Mouse (Mus musculus) hindbrain, embryonic 14.5 days (tissue): ENCODE data around the gene Rps27. TPM values are rescaled to one million over a fixed set of nuclear protein-coding genes. Genes with fewer than 3 reads are reported as not detected.

Experiments
- ATAC-seq: fragments of 200-750 bp; cut with Nextera tagmentation; 2 replicates; pipeline ENCODE4 v1.8.0; 2017; ENCODE audit warnings: moderate number of reproducible peaks, mild to moderate bottlenecking, moderate TSS enrichment, moderate library complexity; ENCODE audit not compliant: low FRiP score
- DNase-seq: peaks from one replicate; pipeline ENCODE4 v3.0.0-alpha.2; 2015; ENCODE audit warnings: low spot score
- H3K27ac ChIP-seq: fragments of 300-500 bp; sonication (generic); 2 replicates; pipeline ENCODE4 v1.5.1; 2014; ENCODE audit warnings: mild to moderate bottlenecking, moderate library complexity
- H3K27me3 ChIP-seq: fragments of 300-500 bp; sonication (generic); 2 replicates; pipeline ENCODE4 v1.6.1; 2014; ENCODE audit warnings: mild to moderate bottlenecking, low read length, mixed read lengths; ENCODE audit not compliant: control insufficient read depth, insufficient read depth
- H3K36me3 ChIP-seq: fragments of 300-500 bp; sonication (generic); replicated peaks from 2 replicates; pipeline ENCODE4 v1.6.1; 2014; ENCODE audit not compliant: control insufficient read depth, insufficient read depth
- H3K4me1 ChIP-seq: fragments of 300-500 bp; sonication (generic); replicated peaks from 2 replicates; pipeline ENCODE4 v1.6.1; 2014; ENCODE audit warnings: antibody characterized with exemption, low read length, mixed read lengths; ENCODE audit not compliant: control insufficient read depth, insufficient read depth
- H3K4me2 ChIP-seq: fragments of 300-500 bp; sonication (generic); replicated peaks from 2 replicates; pipeline ENCODE4 v1.6.1; 2014; ENCODE audit warnings: mild to moderate bottlenecking, moderate library complexity
- H3K4me3 ChIP-seq: fragments of 300-500 bp; sonication (generic); replicated peaks from 2 replicates; pipeline ENCODE4 v1.5.1; 2014; ENCODE audit warnings: mild to moderate bottlenecking, low read length
- H3K9ac ChIP-seq: fragments of 300-500 bp; sonication (generic); 2 replicates; pipeline ENCODE4 v1.6.1; 2014
- H3K9me3 ChIP-seq: fragments of 300-500 bp; sonication (generic); 2 replicates; pipeline ENCODE4 v1.6.1; 2016; ENCODE audit warnings: low read length; ENCODE audit not compliant: control insufficient read depth
- WGBS: fragments of 180-500 bp; shearing (Covaris S2); extraction: QIAGEN DNeasy Blood & Tissue Kit; methylation state at CpG from one replicate; pipeline ENCODE4 v1.1.7; 2014; 5-methylcytosine and 5-hydroxymethylcytosine counted together
- polyA plus RNA-seq: library from polyadenylated mRNA; unstranded; fragments of >200 nt; fragmentation: Nextera tagmentation; extraction: Ambion mirVana; gene quantifications from 2 replicates; pipeline ENCODE4 v1.2.1, GENCODE M21; 2014

Rps27 gene
- polyA plus RNA-seq, 1 experiment from 2014 or later: 1,154 TPM

DNA sequence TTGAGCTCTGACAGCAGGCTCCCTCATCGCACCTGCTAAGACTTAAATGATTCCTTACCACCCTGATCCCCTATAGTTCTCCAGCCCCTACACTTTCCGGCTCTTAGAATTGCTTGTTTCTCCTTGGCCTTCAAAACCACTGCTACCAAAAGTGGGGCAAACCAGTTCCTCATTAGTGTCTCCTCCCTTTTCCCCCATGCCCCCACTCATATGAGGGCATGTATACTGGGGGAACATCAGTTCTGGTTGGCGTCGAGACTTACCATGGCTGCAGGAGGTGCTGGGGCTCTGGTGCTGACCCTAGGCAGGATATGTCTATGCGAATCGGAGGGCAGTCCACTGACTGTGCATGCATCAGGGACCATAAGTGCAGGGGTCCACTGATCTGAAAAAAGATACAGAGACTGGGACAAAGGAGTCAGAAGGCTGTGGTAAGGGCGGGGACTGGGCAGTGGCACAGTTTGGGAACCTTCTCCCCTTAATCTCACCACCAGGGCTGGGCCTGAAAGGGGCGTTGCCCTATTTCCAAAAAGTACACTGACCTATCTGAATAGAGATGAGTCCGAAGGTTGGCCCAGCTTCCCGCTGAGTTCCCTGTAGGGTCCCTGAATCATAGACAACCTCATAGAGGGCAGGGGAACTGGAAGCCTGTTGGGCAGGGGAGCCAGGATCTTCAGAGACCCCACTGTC lies 28.4 kb upstream of the Rps27 start:
- no peak overlapping the region for H3K4me3 ChIP-seq
- no peak overlapping the region for H3K9ac ChIP-seq
- H3K27me3 ChIP-seq: no peaks in the 10 kb centered on the region
- no peaks in the 10 kb centered on the region for H3K9me3 ChIP-seq
- H3K27ac ChIP-seq: no peak overlapping the region
- peaks cover 3% of the 10 kb centered on the region; the same call in 1 of the 2 replicates for H3K36me3 ChIP-seq
- H3K4me2 ChIP-seq: no peak overlapping the region
- peaks cover 13% of the 10 kb centered on the region for H3K4me1 ChIP-seq
- 90% methylated on average over 10 of the region's 10 CpGs for WGBS
- DNase-seq (no peak), ATAC-seq (no peak)

DNA sequence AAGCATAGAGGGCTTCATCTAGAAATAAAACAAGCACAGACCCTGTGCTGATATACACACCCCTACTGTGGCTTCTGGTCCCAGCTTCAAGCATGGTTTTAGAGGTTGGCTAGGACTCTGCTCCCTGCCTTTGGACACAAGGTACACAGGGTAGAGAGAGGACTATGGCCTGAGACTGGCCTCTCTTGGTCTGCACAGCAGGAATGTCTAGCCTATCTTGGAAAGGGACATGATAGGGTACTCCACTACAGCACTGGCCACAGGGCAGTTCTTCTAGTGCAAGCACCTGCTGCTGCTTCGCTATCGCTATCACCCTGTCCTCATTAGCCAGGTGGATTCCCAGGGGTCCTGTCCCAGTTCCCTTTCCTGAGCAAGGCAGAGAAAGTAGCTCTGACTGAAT lies 27.8 kb upstream of the Rps27 start:
- H3K4me2 ChIP-seq: no peak overlapping the region
- ATAC-seq (no peak), DNase-seq (no peak)
- no peaks in the 10 kb centered on the region for H3K9me3 ChIP-seq
- peaks cover 13% of the 10 kb centered on the region for H3K4me1 ChIP-seq
- H3K9ac ChIP-seq: no peak overlapping the region
- no peak overlapping the region for H3K4me3 ChIP-seq
- no peak overlapping the region for H3K27ac ChIP-seq
- no peaks in the 10 kb centered on the region for H3K27me3 ChIP-seq
- peaks cover 9% of the 10 kb centered on the region for H3K36me3 ChIP-seq
- WGBS: 74% methylated on average over 2 of the region's 2 CpGs

DNA sequence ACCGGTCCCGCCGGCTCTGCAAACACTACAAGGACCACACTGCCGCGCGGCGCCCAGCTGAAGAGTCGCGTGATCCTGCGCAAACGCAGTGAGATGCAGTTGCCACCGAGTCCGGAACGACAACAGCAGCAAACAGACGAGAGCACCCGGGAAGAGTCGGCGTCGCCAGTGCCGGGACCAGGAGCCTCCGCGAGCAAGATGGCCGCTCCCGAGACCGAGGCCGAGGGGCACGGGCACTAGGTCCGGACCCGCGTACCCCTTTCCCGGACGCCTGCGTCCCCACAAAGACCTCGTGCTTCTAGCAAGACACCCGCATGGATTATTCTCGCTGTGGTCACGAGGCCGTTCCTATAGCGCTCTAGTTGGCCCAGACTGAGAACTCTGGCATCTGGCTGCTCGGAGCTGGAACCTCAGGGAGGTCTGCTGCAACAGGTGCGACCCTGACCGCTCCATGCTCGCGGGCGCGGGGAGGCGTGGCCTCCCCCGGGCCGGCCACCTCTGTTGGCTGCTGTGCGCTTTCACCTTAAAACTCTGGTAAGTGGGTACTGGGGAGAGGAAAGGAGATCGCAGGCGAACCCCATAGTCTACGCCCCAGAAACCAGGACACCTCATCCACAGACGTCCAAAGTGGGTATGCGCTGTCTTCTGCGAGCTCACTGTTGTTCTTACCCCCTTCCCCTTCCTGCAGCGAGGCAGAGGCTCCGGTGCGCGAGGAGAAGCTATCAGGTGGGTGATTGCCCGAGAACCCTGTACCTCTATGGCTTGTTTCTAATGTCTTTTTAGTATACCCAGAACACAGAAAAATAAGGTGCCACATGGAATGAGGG lies 18.3 kb upstream of the Rps27 start, which contains the start of gene Jtb:
TSS of gene Jtb (plus strand) at position 91 of the 827 bp plus-strand sequence.
- H3K9me3 ChIP-seq: no peaks in the 10 kb centered on the region
- H3K4me1 ChIP-seq: peaks cover 11% of the 10 kb centered on the region
- no peaks in the 10 kb centered on the region for H3K27me3 ChIP-seq
- WGBS: under 1% methylated on average over 61 of the region's 61 CpGs
- peaks cover 30% of the 10 kb centered on the region for H3K36me3 ChIP-seq
- H3K27ac ChIP-seq: peak within 1 kb of the TSS; percentile 82
- peak within 1 kb of the TSS; percentile 63 for H3K4me3 ChIP-seq
- peak; percentile 98 for ATAC-seq
- H3K9ac ChIP-seq: peak within 1 kb of the TSS; percentile 70
- peak; percentile 94 for DNase-seq
- peak within 1 kb of the TSS; percentile 83 for H3K4me2 ChIP-seq

DNA sequence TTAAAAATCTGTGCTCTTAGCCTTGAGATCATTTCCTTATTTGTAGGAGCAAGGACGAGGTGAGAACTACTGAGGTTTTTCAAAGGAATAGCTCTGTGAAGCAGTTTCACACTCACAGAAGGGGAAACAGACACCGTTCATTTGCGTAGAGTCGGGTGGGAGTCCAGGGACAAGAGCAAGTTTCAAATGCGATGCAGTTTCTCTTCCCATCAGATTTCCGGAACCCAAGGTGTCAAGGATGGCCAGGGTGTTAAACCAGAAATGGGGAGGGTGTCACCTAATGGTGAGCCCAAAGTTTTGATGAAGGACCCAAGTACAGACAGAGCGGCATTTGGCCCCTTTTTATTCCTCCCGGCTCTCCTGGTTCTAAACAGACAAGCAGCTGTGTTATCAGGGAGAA lies 17.6 kb upstream of the Rps27 start:
- Histone ChIP-seq H3K4me1 (peaks cover 11% of the 10 kb centered on the region), H3K4me2 (peak overlapping the region; percentile 83), H3K4me3 (peak overlapping the region; percentile 63), H3K27me3 (no peaks in the 10 kb centered on the region), H3K9ac (peak overlapping the region; percentile 70), H3K9me3 (no peaks in the 10 kb centered on the region), H3K27ac (peak overlapping the region; percentile 82), H3K36me3 (peaks cover 24% of the 10 kb centered on the region)
- WGBS: 19% methylated on average over 8 of the region's 8 CpGs
- DNase-seq (no peak), ATAC-seq (peak; percentile 2; the same call in 1 of the 2 replicates)

DNA sequence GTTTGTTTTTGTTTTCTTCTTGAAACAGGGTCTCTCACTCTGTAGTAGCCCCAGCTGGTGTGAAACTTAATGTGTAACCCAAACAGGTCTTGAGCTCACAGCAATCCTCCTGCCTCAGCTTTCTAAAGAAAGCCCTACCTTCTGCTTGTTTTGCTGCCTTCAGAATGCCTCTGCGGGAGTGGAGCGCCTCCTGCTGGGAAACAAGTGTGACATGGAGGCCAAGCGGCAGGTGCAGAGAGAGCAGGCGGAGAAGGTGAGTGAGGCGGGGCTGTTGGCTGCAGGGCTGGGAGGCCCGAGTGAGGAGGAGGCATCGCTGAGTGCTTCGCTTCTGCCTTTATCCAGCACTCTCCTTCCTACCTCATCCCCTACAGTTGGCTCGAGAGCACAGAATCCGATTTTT lies 10.9 kb upstream of the Rps27 start:
- Histone ChIP-seq H3K27me3 (no peaks in the 10 kb centered on the region), H3K4me1 (peaks cover 6% of the 10 kb centered on the region; the same call in 1 of the 2 replicates), H3K4me2 (no peak overlapping the region), H3K9me3 (no peaks in the 10 kb centered on the region), H3K4me3 (no peak overlapping the region), H3K36me3 (0 out of 2 replicates have a peak, but pooled peaks cover 6% of the 10 kb centered on the region), H3K9ac (no peak overlapping the region), H3K27ac (no peak overlapping the region)
- ATAC-seq (no peak), DNase-seq (no peak)
- 74% methylated on average over 10 of the region's 10 CpGs for WGBS

DNA sequence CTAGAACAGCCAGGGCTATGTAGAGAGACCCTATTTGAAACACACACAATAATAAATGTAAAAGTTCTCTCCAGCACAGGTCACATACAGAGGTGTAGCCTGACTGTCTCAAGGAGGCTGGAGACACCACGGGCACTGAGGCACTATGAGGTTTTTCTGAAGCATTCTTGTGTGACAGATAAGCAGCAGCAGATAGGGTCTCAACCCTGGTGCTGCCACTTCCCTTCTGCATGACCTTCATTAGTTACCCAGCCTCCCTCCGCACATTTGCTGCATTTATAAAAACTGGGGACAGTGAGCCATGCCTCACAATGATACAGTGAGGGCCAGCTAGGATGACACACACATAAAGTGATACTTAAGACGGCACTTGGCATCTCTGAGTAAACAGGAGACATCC lies 9.5 kb upstream of the Rps27 start:
- no peak overlapping the region for H3K9ac ChIP-seq
- H3K4me3 ChIP-seq: no peak overlapping the region
- WGBS: 87% methylated on average over 3 of the region's 3 CpGs
- DNase-seq: no peak
- H3K4me2 ChIP-seq: no peak overlapping the region
- ATAC-seq: no peak
- H3K9me3 ChIP-seq: no peaks in the 10 kb centered on the region
- H3K4me1 ChIP-seq: peaks cover 6% of the 10 kb centered on the region; the same call in 1 of the 2 replicates
- H3K27me3 ChIP-seq: no peaks in the 10 kb centered on the region
- no peak overlapping the region for H3K27ac ChIP-seq
- 0 out of 2 replicates have a peak, but pooled peaks cover 6% of the 10 kb centered on the region for H3K36me3 ChIP-seq

DNA sequence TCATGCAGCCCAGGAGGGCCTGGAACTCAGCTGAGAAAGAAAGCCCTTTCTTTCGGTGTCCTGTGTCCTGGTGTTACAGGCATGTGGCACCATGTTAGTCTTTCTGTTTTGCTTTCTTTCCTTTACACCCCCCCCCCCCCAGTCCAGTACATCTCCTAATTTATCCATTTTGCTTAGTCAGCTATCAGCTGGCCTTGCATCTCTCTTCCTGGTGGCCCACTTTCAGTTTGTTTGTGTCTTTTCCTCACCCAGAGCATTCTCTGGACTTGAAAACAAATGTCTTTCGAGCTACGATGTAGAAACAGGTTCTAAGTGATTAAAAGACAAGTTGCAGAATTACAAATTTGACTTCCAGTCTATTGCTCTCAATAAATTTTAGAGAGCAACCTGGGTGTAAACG lies 9.0 kb upstream of the Rps27 start:
- WGBS: 90% methylated on average over 4 of the region's 4 CpGs
- DNase-seq (no peak), ATAC-seq (no peak)
- peaks cover 6% of the 10 kb centered on the region; the same call in 1 of the 2 replicates for H3K4me1 ChIP-seq
- no peak overlapping the region for H3K27ac ChIP-seq
- no peak overlapping the region for H3K4me3 ChIP-seq
- H3K9me3 ChIP-seq: no peaks in the 10 kb centered on the region
- 0 out of 2 replicates have a peak, but pooled peaks cover 6% of the 10 kb centered on the region for H3K36me3 ChIP-seq
- H3K4me2 ChIP-seq: no peak overlapping the region
- no peak overlapping the region for H3K9ac ChIP-seq
- H3K27me3 ChIP-seq: no peaks in the 10 kb centered on the region

DNA sequence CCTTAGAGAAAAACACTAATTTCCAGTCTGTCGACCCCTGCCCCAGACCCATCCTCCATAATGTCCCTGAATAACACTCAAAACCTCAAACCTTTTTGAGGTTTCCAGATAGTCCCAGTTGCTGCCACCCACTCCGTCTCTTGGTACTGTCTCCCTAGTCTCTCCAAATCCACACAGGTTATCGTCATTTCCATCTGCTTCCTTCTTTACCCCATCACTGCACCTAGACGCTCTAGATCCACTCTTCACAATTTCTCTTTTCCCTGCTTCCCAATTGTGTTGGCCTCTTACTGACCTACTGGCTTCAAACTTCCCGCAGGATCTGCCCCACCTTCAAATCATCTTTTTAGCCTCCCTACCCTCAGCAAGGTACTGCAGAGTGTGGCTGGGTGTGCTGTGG lies 7.7 kb upstream of the Rps27 start:
- H3K9ac ChIP-seq: no peak overlapping the region; the same call in 1 of the 2 replicates
- peaks cover 6% of the 10 kb centered on the region; the same call in 1 of the 2 replicates for H3K4me1 ChIP-seq
- H3K27me3 ChIP-seq: no peaks in the 10 kb centered on the region
- peak overlapping the region; percentile 73 for H3K4me2 ChIP-seq
- H3K36me3 ChIP-seq: 0 out of 2 replicates have a peak, but pooled peaks cover 6% of the 10 kb centered on the region
- H3K9me3 ChIP-seq: no peaks in the 10 kb centered on the region
- H3K4me3 ChIP-seq: peak overlapping the region; percentile 30
- no peak for ATAC-seq
- 24% methylated on average over 5 of the region's 5 CpGs for WGBS
- no peak overlapping the region for H3K27ac ChIP-seq
- no peak for DNase-seq

DNA sequence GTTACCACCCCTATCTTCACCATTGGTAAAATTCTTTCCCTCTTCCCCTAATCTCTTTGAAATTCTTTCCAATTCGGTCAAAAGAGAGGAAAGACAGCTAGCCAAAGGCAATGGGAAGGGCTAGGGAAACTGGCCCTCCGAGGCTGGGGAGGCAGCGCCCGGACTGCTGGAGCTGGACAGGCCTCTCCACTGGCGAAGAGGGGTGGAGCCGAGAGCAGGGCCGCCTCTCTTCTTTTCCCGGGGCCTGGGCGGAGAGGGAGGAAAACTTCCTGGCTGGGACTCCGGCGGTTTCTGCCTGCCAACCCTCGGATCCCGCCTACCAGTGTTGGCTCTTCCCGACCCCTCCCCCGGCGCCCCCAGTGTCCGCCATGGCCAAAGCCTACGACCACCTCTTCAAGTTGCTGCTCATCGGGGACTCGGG lies 7.1 kb upstream of the Rps27 start:
- 0% methylated on average over 20 of the region's 20 CpGs for WGBS
- peak overlapping the region; percentile 30 for H3K4me3 ChIP-seq
- ATAC-seq (peak; percentile 72; the same call in 1 of the 2 replicates), DNase-seq (no peak)
- H3K27me3 ChIP-seq: no peaks in the 10 kb centered on the region
- peaks cover 6% of the 10 kb centered on the region; the same call in 1 of the 2 replicates for H3K4me1 ChIP-seq
- peak overlapping the region; percentile 29; the same call in 1 of the 2 replicates for H3K27ac ChIP-seq
- H3K9me3 ChIP-seq: no peaks in the 10 kb centered on the region
- H3K9ac ChIP-seq: peak overlapping the region; percentile 53
- H3K4me2 ChIP-seq: peak overlapping the region; percentile 73
- H3K36me3 ChIP-seq: 0 out of 2 replicates have a peak, but pooled peaks cover 6% of the 10 kb centered on the region
